Mouse (Mus musculus) 3T3-L1 (cell line): ENCODE measurements around the gene Orc2.

Experiments used
- DNase-seq: peaks from one replicate; pipeline ENCODE4 v3.0.0-alpha.2; 2015; ENCODE audit warnings: low read depth, low spot score

The Orc2 gene

GRCm38 (mm10) chr1:58423371-58424248 is 81.3 kb downstream of the Orc2 start, which contains the start of gene Clk1:
TSS of gene Clk1 (minus strand) at chr1:58424066.
- DNase-seq, result peak; percentile 96

- peak; percentile 86 for DNase-seq
Observed at GRCm38 (mm10) chr1:58422879-58423278, 82.0 kb downstream of the Orc2 start.

- peak; percentile 55 for DNase-seq
Observed at GRCm38 (mm10) chr1:58420961-58421360, 83.9 kb downstream of the Orc2 start.

GRCm38 (mm10) chr1:58420032-58420431 is 84.9 kb downstream of the Orc2 start:
- no peak for DNase-seq

- DNase-seq, result no peak
Observed at GRCm38 (mm10) chr1:58416048-58416447, 88.9 kb downstream of the Orc2 start.

- peak; percentile 54 for DNase-seq
Observed at GRCm38 (mm10) chr1:58415442-58415841, 89.5 kb downstream of the Orc2 start.
